ENCODE assay signal across 8 mouse cellular contexts in genomic region chr3:103733799-103734695, GRCm38 (mm10). TPM values are rescaled to one million over a fixed set of nuclear protein-coding genes. Genes with fewer than 3 reads are reported as not detected.
DNase-seq lines count a peak whose midpoint lies in the region; ATAC-seq lines count a peak whose summit lies in the region.

No protein-coding gene starts in this region.

- no peaks in the 10 kb centered on the region for H3K36me3 ChIP-seq in neural tube, embryonic 13.5 days

- H3K9me3 ChIP-seq in neural tube, embryonic 13.5 days = no peaks in the 10 kb centered on the region

- H3K4me1 ChIP-seq in neural tube, embryonic 13.5 days (replicated peaks) = peaks cover 60% of the 10 kb centered on the region

- H3K4me3 ChIP-seq in neural tube, embryonic 13.5 days = peak overlapping the region; percentile 2; the same call in 1 of the 2 replicates

- peak; percentile 74 for ATAC-seq in neural tube, embryonic 13.5 days (ENCODE audit: low read depth)

- H3K27me3 ChIP-seq in neural tube, embryonic 13.5 days = no peaks in the 10 kb centered on the region

- H3K9ac ChIP-seq in neural tube, embryonic 13.5 days = peak overlapping the region; percentile 55

- 12% methylated on average over 19 of the region's 19 CpGs for WGBS in neural tube, embryonic 13.5 days

- DNase-seq in cerebellum, postnatal 10 days = peak; percentile 40 to 46
- DNase-seq in cerebellum, adult 8-10 months = no peak
- DNase-seq in ES-CJ7 (ENCODE audit: low read depth, low spot score) = peak; percentile 19
- peak; percentile 66 to 67 for DNase-seq in frontal cortex, postnatal 10 days (ENCODE audit: low spot score in 2 of 2)
- DNase-seq in left cerebral cortex, adult 8-10 months (ENCODE audit: low spot score in 2 of 2) = peak; percentile 57
- DNase-seq in spleen, postnatal 36 days (ENCODE audit: low spot score in 2 of 2) = no peak
- no peak for DNase-seq in kidney, postnatal 36 days

- H3K4me2 ChIP-seq in neural tube, embryonic 13.5 days = peak overlapping the region; percentile 49

- H3K27ac ChIP-seq in neural tube, embryonic 13.5 days (replicated peaks) = peak overlapping the region; percentile 88

RNA-seq across cellular contexts. Expression of gene Olfml3, which starts 3.8 kb away (rescaled TPM):
- 10 to 100 TPM; 13.0 to 32.4 (median 20.6) TPM for total RNA-seq in left cerebral cortex, adult 8-10 months (2022)
- polyA plus RNA-seq in neural tube, embryonic 13.5 days (2015; fragmentation: Nextera tagmentation; extraction: Ambion mirVana) = 14.2 and 16.8 TPM in 2 replicates

RNA-seq across cellular contexts. Expression of gene Gm10964, which starts 5.1 kb away (rescaled TPM):
- total RNA-seq in left cerebral cortex, adult 8-10 months (2022) = not detected
- polyA plus RNA-seq in neural tube, embryonic 13.5 days (2015; fragmentation: Nextera tagmentation; extraction: Ambion mirVana) = not detected in 2 replicates

RNA-seq across cellular contexts. Expression of gene Hipk1, which starts 57.3 kb away (rescaled TPM):
- 100 to 1,000 TPM; 113 to 141 (median 125) TPM for total RNA-seq in left cerebral cortex, adult 8-10 months (2022)
- polyA plus RNA-seq in neural tube, embryonic 13.5 days (2015; fragmentation: Nextera tagmentation; extraction: Ambion mirVana) = 10.6 and 11.7 TPM in 2 replicates

Comparison
In these comparisons a context has a peak if more than half of its experiments do, and no peak if none do; other contexts are left out.
1. DNase-seq: peak in cerebellum, postnatal 10 days (2 of 2), ES-CJ7 (single experiment), frontal cortex, postnatal 10 days (2 of 2) and left cerebral cortex, adult 8-10 months (2 of 2); none in cerebellum, adult 8-10 months (single experiment), spleen, postnatal 36 days (0 of 2) and kidney, postnatal 36 days (0 of 2).